In the genomic region with DNA sequence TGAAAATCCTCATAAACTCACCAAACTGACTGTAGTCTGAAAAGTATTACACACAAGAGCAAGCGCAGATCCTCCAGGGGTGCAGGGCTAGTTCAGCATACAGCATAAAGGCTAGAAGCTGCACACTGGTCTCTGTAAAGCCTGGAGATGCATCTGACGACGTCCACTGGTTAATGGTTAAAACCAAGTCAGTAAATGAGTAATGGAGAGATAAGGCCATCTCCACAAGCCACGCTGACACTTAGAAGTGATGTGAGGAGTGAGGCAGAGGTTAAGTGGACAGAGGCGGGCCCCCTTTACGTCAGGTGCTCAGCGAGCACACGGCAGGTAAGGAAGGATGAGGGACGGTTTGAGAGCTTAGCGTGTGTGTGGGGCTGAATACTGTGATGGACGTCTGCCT, we compare ENCODE assay signal across 17 mouse cellular contexts.
"Had no signal": no experiment of that assay in that cellular context is flagged by ENCODE, and none has a peak within 500 bp of the region (broad histone marks: within the 10 kb centered on the region; RNA-seq: fewer than 3 reads in every experiment).

No protein-coding gene starts in this region.

- H3K27me3 ChIP-seq: kidney, embryonic 15.5 days; neural tube, embryonic 12.5 days had no signal

- H3K9me3 ChIP-seq: kidney, embryonic 15.5 days; limb, embryonic 10.5 days; midbrain, embryonic 10.5 days; neural tube, embryonic 12.5 days had no signal

- H3K4me1 ChIP-seq: kidney, embryonic 15.5 days; limb, embryonic 10.5 days; midbrain, embryonic 10.5 days; neural tube, embryonic 12.5 days had no signal

- DNase-seq: kidney, adult 11 months; kidney, postnatal 14 days; lung, embryonic 14.5 days; lung, postnatal 10 days; lung, postnatal 4 days; midbrain, embryonic 14.5 days; retina, postnatal 1 day; right cerebral cortex, postnatal 4 days; spleen, adult 18-20 months; thymus, adult 18-20 months; thymus, postnatal 25 days had no signal

- ATAC-seq: hindbrain, embryonic 16.5 days had no signal

- H3K27ac ChIP-seq: kidney, embryonic 15.5 days; left cerebral cortex, adult 2 months; limb, embryonic 10.5 days; midbrain, embryonic 10.5 days; neural tube, embryonic 12.5 days had no signal

- H3K4me2 ChIP-seq: kidney, embryonic 15.5 days; lung, embryonic 14.5 days; neural tube, embryonic 12.5 days had no signal

- H3K9ac ChIP-seq: kidney, embryonic 15.5 days; lung, embryonic 14.5 days; neural tube, embryonic 12.5 days had no signal

- H3K4me3 ChIP-seq: kidney, embryonic 15.5 days; left cerebral cortex, adult 2 months; limb, embryonic 10.5 days; midbrain, embryonic 10.5 days; neural tube, embryonic 12.5 days had no signal
